Mouse (Mus musculus): ENCODE data around the gene Cox5b. TPM values are rescaled to one million over a fixed set of nuclear protein-coding genes. Genes with fewer than 3 reads are reported as not detected.

The Cox5b gene
- polyA plus RNA-seq, 1 experiment from 2014 or later: 606 TPM

- Histone ChIP-seq H3K4me3 (replicated peaks; ENCODE audit: low read depth, low read length) (no peak overlapping the region), H3K9ac (replicated peaks; ENCODE audit: low read length) (no peak overlapping the region), H3K9me3 (ENCODE audit: control insufficient read depth, low read length) (no peaks in the 10 kb centered on the region), H3K36me3 (ENCODE audit: control insufficient read depth, insufficient read depth, low read length) (peaks cover 52% of the 10 kb centered on the region), H3K4me1 (ENCODE audit: control insufficient read depth, insufficient read depth, low read length) (peaks cover 17% of the 10 kb centered on the region), H3K27ac (replicated peaks; ENCODE audit: low read depth, low read length) (no peak overlapping the region), H3K27me3 (ENCODE audit: control insufficient read depth, insufficient read depth, low read length) (no peaks in the 10 kb centered on the region), H3K4me2 (ENCODE audit: low read length) (no peak overlapping the region)
- 88% methylated on average over 2 of the region's 2 CpGs for WGBS
- ATAC-seq (ENCODE audit: low FRiP score, low TSS enrichment): no peak
- no peak for DNase-seq
These were observed 15.9 kb downstream of the Cox5b start for GRCm38 (mm10) chr1:36707166-36707565.

- DNase-seq (no peak), ATAC-seq (ENCODE audit: low FRiP score, low TSS enrichment) (no peak)
- H3K36me3 ChIP-seq (ENCODE audit: control insufficient read depth, insufficient read depth, low read length): peaks cover 46% of the 10 kb centered on the region
- no peak overlapping the region; the same call in 1 of the 2 replicates for H3K4me2 ChIP-seq (ENCODE audit: low read length)
- no peaks in the 10 kb centered on the region for H3K9me3 ChIP-seq (ENCODE audit: control insufficient read depth, low read length)
- 81% methylated on average over 3 of the region's 3 CpGs for WGBS
- H3K4me3 ChIP-seq (replicated peaks; ENCODE audit: low read depth, low read length): peak overlapping the region; percentile 99; the same call in 1 of the 2 replicates
- peak overlapping the region; percentile 96; the same call in 1 of the 2 replicates for H3K9ac ChIP-seq (replicated peaks; ENCODE audit: low read length)
- H3K4me1 ChIP-seq (ENCODE audit: control insufficient read depth, insufficient read depth, low read length): peaks cover 17% of the 10 kb centered on the region
- H3K27ac ChIP-seq (replicated peaks; ENCODE audit: low read depth, low read length): no peak overlapping the region
- H3K27me3 ChIP-seq (ENCODE audit: control insufficient read depth, insufficient read depth, low read length): no peaks in the 10 kb centered on the region
These were observed 16.5 kb downstream of the Cox5b start for GRCm38 (mm10) chr1:36707797-36708196.

- Histone ChIP-seq H3K9ac (replicated peaks; ENCODE audit: low read length) (peak overlapping the region; percentile 96), H3K4me1 (ENCODE audit: control insufficient read depth, insufficient read depth, low read length) (peaks cover 17% of the 10 kb centered on the region), H3K27me3 (ENCODE audit: control insufficient read depth, insufficient read depth, low read length) (no peaks in the 10 kb centered on the region), H3K36me3 (ENCODE audit: control insufficient read depth, insufficient read depth, low read length) (peaks cover 38% of the 10 kb centered on the region), H3K4me3 (replicated peaks; ENCODE audit: low read depth, low read length) (peak overlapping the region; percentile 99), H3K4me2 (ENCODE audit: low read length) (peak overlapping the region; percentile 83), H3K9me3 (ENCODE audit: control insufficient read depth, low read length) (no peaks in the 10 kb centered on the region), H3K27ac (replicated peaks; ENCODE audit: low read depth, low read length) (no peak overlapping the region)
- no peak for ATAC-seq (ENCODE audit: low FRiP score, low TSS enrichment)
- DNase-seq: no peak
- WGBS: 87% methylated on average over 1 of the region's 1 CpGs
These were observed 17.4 kb downstream of the Cox5b start for GRCm38 (mm10) chr1:36708626-36709025.

GRCm38 (mm10) chr1:36709055-36709853 is 18.0 kb downstream of the Cox5b start:
- peaks cover 31% of the 10 kb centered on the region for H3K36me3 ChIP-seq (ENCODE audit: control insufficient read depth, insufficient read depth, low read length)
- H3K4me1 ChIP-seq (ENCODE audit: control insufficient read depth, insufficient read depth, low read length): peaks cover 17% of the 10 kb centered on the region
- H3K9me3 ChIP-seq (ENCODE audit: control insufficient read depth, low read length): no peaks in the 10 kb centered on the region
- WGBS: 1% methylated on average over 33 of the region's 33 CpGs
- H3K4me3 ChIP-seq (replicated peaks; ENCODE audit: low read depth, low read length): peak overlapping the region; percentile 99
- H3K27ac ChIP-seq (replicated peaks; ENCODE audit: low read depth, low read length): peak overlapping the region; percentile 86
- H3K27me3 ChIP-seq (ENCODE audit: control insufficient read depth, insufficient read depth, low read length): no peaks in the 10 kb centered on the region
- ATAC-seq (ENCODE audit: low FRiP score, low TSS enrichment) (peak; percentile 74), DNase-seq (peak; percentile 66)
- H3K4me2 ChIP-seq (ENCODE audit: low read length): peak overlapping the region; percentile 83
- H3K9ac ChIP-seq (replicated peaks; ENCODE audit: low read length): peak overlapping the region; percentile 96

GRCm38 (mm10) chr1:36709854-36710280 is 18.6 kb downstream of the Cox5b start, which contains the start of gene 4933424G06Rik:
4933424G06Rik (plus strand) TSS chr1:36710149.
- Histone ChIP-seq H3K4me3 (replicated peaks; ENCODE audit: low read depth, low read length) (peak within 1 kb of the TSS; percentile 99), H3K27ac (replicated peaks; ENCODE audit: low read depth, low read length) (peak within 1 kb of the TSS; percentile 86), H3K4me1 (ENCODE audit: control insufficient read depth, insufficient read depth, low read length) (peaks cover 17% of the 10 kb centered on the region), H3K36me3 (ENCODE audit: control insufficient read depth, insufficient read depth, low read length) (peaks cover 25% of the 10 kb centered on the region), H3K4me2 (ENCODE audit: low read length) (peak within 1 kb of the TSS; percentile 83), H3K27me3 (ENCODE audit: control insufficient read depth, insufficient read depth, low read length) (no peaks in the 10 kb centered on the region), H3K9ac (replicated peaks; ENCODE audit: low read length) (peak within 1 kb of the TSS; percentile 96), H3K9me3 (ENCODE audit: control insufficient read depth, low read length) (no peaks in the 10 kb centered on the region)
- ATAC-seq (ENCODE audit: low FRiP score, low TSS enrichment) (peak; percentile 95), DNase-seq (peak; percentile 99)
- under 1% methylated on average over 29 of the region's 29 CpGs for WGBS

GRCm38 (mm10) chr1:36711104-36711503 is 19.9 kb downstream of the Cox5b start:
- H3K27ac ChIP-seq (replicated peaks; ENCODE audit: low read depth, low read length): no peak overlapping the region
- ATAC-seq (ENCODE audit: low FRiP score, low TSS enrichment) (no peak), DNase-seq (no peak)
- peaks cover 17% of the 10 kb centered on the region for H3K4me1 ChIP-seq (ENCODE audit: control insufficient read depth, insufficient read depth, low read length)
- peaks cover 14% of the 10 kb centered on the region; the same call in 1 of the 2 replicates for H3K36me3 ChIP-seq (ENCODE audit: control insufficient read depth, insufficient read depth, low read length)
- H3K9ac ChIP-seq (replicated peaks; ENCODE audit: low read length): no peak overlapping the region
- WGBS: 96% methylated on average over 2 of the region's 2 CpGs
- H3K9me3 ChIP-seq (ENCODE audit: control insufficient read depth, low read length): no peaks in the 10 kb centered on the region
- H3K4me2 ChIP-seq (ENCODE audit: low read length): no peak overlapping the region
- H3K27me3 ChIP-seq (ENCODE audit: control insufficient read depth, insufficient read depth, low read length): no peaks in the 10 kb centered on the region
- no peak overlapping the region for H3K4me3 ChIP-seq (replicated peaks; ENCODE audit: low read depth, low read length)

- WGBS: 83% methylated on average over 5 of the region's 5 CpGs
- DNase-seq (no peak), ATAC-seq (ENCODE audit: low FRiP score, low TSS enrichment) (no peak)
- H3K36me3 ChIP-seq (ENCODE audit: control insufficient read depth, insufficient read depth, low read length): no peaks in the 10 kb centered on the region
- 0 out of 2 replicates have a peak, but pooled peaks cover 5% of the 10 kb centered on the region for H3K4me1 ChIP-seq (ENCODE audit: control insufficient read depth, insufficient read depth, low read length)
- no peak within 1 kb of the TSS for H3K9ac ChIP-seq (replicated peaks; ENCODE audit: low read length)
- H3K27ac ChIP-seq (replicated peaks; ENCODE audit: low read depth, low read length): no peak within 1 kb of the TSS
- H3K4me2 ChIP-seq (ENCODE audit: low read length): no peak within 1 kb of the TSS
- no peaks in the 10 kb centered on the region for H3K27me3 ChIP-seq (ENCODE audit: control insufficient read depth, insufficient read depth, low read length)
- H3K9me3 ChIP-seq (ENCODE audit: control insufficient read depth, low read length): no peaks in the 10 kb centered on the region
- H3K4me3 ChIP-seq (replicated peaks; ENCODE audit: low read depth, low read length): no peak within 1 kb of the TSS
These were observed 23.1 kb downstream of the Cox5b start, which contains the start of gene Actr1b for GRCm38 (mm10) chr1:36714311-36714710. Actr1b (minus strand) TSS chr1:36714422.

- Histone ChIP-seq H3K27me3 (ENCODE audit: control insufficient read depth, insufficient read depth, low read length) (no peaks in the 10 kb centered on the region), H3K4me3 (replicated peaks; ENCODE audit: low read depth, low read length) (no peak overlapping the region), H3K9me3 (ENCODE audit: control insufficient read depth, low read length) (no peaks in the 10 kb centered on the region), H3K36me3 (ENCODE audit: control insufficient read depth, insufficient read depth, low read length) (no peaks in the 10 kb centered on the region), H3K4me1 (ENCODE audit: control insufficient read depth, insufficient read depth, low read length) (no peaks in the 10 kb centered on the region), H3K9ac (replicated peaks; ENCODE audit: low read length) (no peak overlapping the region), H3K27ac (replicated peaks; ENCODE audit: low read depth, low read length) (no peak overlapping the region), H3K4me2 (ENCODE audit: low read length) (no peak overlapping the region)
- WGBS: 93% methylated on average over 1 of the region's 1 CpGs
- no peak for DNase-seq
- no peak for ATAC-seq (ENCODE audit: low FRiP score, low TSS enrichment)
These were observed 27.5 kb downstream of the Cox5b start for GRCm38 (mm10) chr1:36718786-36719185.

All from midbrain, embryonic 14.5 days (tissue).